Mouse (Mus musculus): Measurements from ENCODE around the gene Olfr487. TPM values are rescaled to one million over a fixed set of nuclear protein-coding genes. Genes with fewer than 3 reads are reported as not detected.

Olfr487 gene
- not detected for polyA plus RNA-seq (2015; fragmentation: Illumina TruSeq; extraction: RNeasy Lipid Tissue Mini Kit (QIAGEN cat#74804); ENCODE audit: low read depth, low replicate concordance)

GRCm38 (mm10) chr7:108214536-108214935 is at the start of gene Olfr487:
Gene Olfr487, minus strand, starts transcription at chr7:108214636.

GRCm38 (mm10) chr7:108258247-108258646 is 43.8 kb upstream of the Olfr487 start, which contains the start of gene Olfr488:
Gene Olfr488, minus strand, starts transcription at chr7:108258347.

GRCm38 (mm10) chr7:108172642-108173041 is 41.8 kb downstream of the Olfr487 start, which contains the start of gene Olfr486:
Gene Olfr486, minus strand, starts transcription at chr7:108172742.

GRCm38 (mm10) chr7:108159771-108160170 is 54.7 kb downstream of the Olfr487 start, which contains the start of gene Olfr485:
Gene Olfr485, minus strand, starts transcription at chr7:108159871.

Other genes starting within 250 kb of the Olfr487 start
- gene Olfr476, start 249.8 kb downstream of the Olfr487 start, polyA plus RNA-seq (2015; fragmentation: Illumina TruSeq; extraction: RNeasy Lipid Tissue Mini Kit (QIAGEN cat#74804); ENCODE audit: low read depth, low replicate concordance), result not detected
- not detected for gene Olfr477, start 227.9 kb downstream of the Olfr487 start, polyA plus RNA-seq (2015; fragmentation: Illumina TruSeq; extraction: RNeasy Lipid Tissue Mini Kit (QIAGEN cat#74804); ENCODE audit: low read depth, low replicate concordance)
- not detected for gene Olfr478, start 180.6 kb downstream of the Olfr487 start, polyA plus RNA-seq (2015; fragmentation: Illumina TruSeq; extraction: RNeasy Lipid Tissue Mini Kit (QIAGEN cat#74804); ENCODE audit: low read depth, low replicate concordance)
- gene Olfr479, start 163.9 kb downstream of the Olfr487 start, polyA plus RNA-seq (2015; fragmentation: Illumina TruSeq; extraction: RNeasy Lipid Tissue Mini Kit (QIAGEN cat#74804); ENCODE audit: low read depth, low replicate concordance), result not detected
- gene Olfr480, start 147.3 kb downstream of the Olfr487 start, polyA plus RNA-seq (2015; fragmentation: Illumina TruSeq; extraction: RNeasy Lipid Tissue Mini Kit (QIAGEN cat#74804); ENCODE audit: low read depth, low replicate concordance), result not detected
- not detected for gene Olfr481, start 134.8 kb downstream of the Olfr487 start, polyA plus RNA-seq (2015; fragmentation: Illumina TruSeq; extraction: RNeasy Lipid Tissue Mini Kit (QIAGEN cat#74804); ENCODE audit: low read depth, low replicate concordance)
- not detected for gene Olfr482, start 117.0 kb downstream of the Olfr487 start, polyA plus RNA-seq (2015; fragmentation: Illumina TruSeq; extraction: RNeasy Lipid Tissue Mini Kit (QIAGEN cat#74804); ENCODE audit: low read depth, low replicate concordance)
- not detected for gene Olfr483, start 113.8 kb downstream of the Olfr487 start, polyA plus RNA-seq (2015; fragmentation: Illumina TruSeq; extraction: RNeasy Lipid Tissue Mini Kit (QIAGEN cat#74804); ENCODE audit: low read depth, low replicate concordance)
- not detected for gene Olfr484, start 87.2 kb downstream of the Olfr487 start, polyA plus RNA-seq (2015; fragmentation: Illumina TruSeq; extraction: RNeasy Lipid Tissue Mini Kit (QIAGEN cat#74804); ENCODE audit: low read depth, low replicate concordance)
- not detected for gene Olfr485, start 54.8 kb downstream of the Olfr487 start, polyA plus RNA-seq (2015; fragmentation: Illumina TruSeq; extraction: RNeasy Lipid Tissue Mini Kit (QIAGEN cat#74804); ENCODE audit: low read depth, low replicate concordance)
- gene Olfr486, start 41.9 kb downstream of the Olfr487 start, polyA plus RNA-seq (2015; fragmentation: Illumina TruSeq; extraction: RNeasy Lipid Tissue Mini Kit (QIAGEN cat#74804); ENCODE audit: low read depth, low replicate concordance), result not detected
- gene Olfr488, start 43.7 kb upstream of the Olfr487 start, polyA plus RNA-seq (2015; fragmentation: Illumina TruSeq; extraction: RNeasy Lipid Tissue Mini Kit (QIAGEN cat#74804); ENCODE audit: low read depth, low replicate concordance), result not detected
- gene Olfr490, start 74.3 kb upstream of the Olfr487 start, polyA plus RNA-seq (2015; fragmentation: Illumina TruSeq; extraction: RNeasy Lipid Tissue Mini Kit (QIAGEN cat#74804); ENCODE audit: low read depth, low replicate concordance), result not detected
- not detected for gene Olfr491, start 98.8 kb upstream of the Olfr487 start, polyA plus RNA-seq (2015; fragmentation: Illumina TruSeq; extraction: RNeasy Lipid Tissue Mini Kit (QIAGEN cat#74804); ENCODE audit: low read depth, low replicate concordance)
- not detected for gene Olfr492, start 109.0 kb upstream of the Olfr487 start, polyA plus RNA-seq (2015; fragmentation: Illumina TruSeq; extraction: RNeasy Lipid Tissue Mini Kit (QIAGEN cat#74804); ENCODE audit: low read depth, low replicate concordance)
- not detected for gene Olfr493, start 132.3 kb upstream of the Olfr487 start, polyA plus RNA-seq (2015; fragmentation: Illumina TruSeq; extraction: RNeasy Lipid Tissue Mini Kit (QIAGEN cat#74804); ENCODE audit: low read depth, low replicate concordance)
- not detected for gene Olfr494, start 150.7 kb upstream of the Olfr487 start, polyA plus RNA-seq (2015; fragmentation: Illumina TruSeq; extraction: RNeasy Lipid Tissue Mini Kit (QIAGEN cat#74804); ENCODE audit: low read depth, low replicate concordance)
- gene Olfr495, start 178.5 kb upstream of the Olfr487 start, polyA plus RNA-seq (2015; fragmentation: Illumina TruSeq; extraction: RNeasy Lipid Tissue Mini Kit (QIAGEN cat#74804); ENCODE audit: low read depth, low replicate concordance), result not detected
- not detected for gene Olfr497, start 205.8 kb upstream of the Olfr487 start, polyA plus RNA-seq (2015; fragmentation: Illumina TruSeq; extraction: RNeasy Lipid Tissue Mini Kit (QIAGEN cat#74804); ENCODE audit: low read depth, low replicate concordance)